Mouse (Mus musculus): ENCODE results near the gene Ip6k1. TPM values are rescaled to one million over a fixed set of nuclear protein-coding genes. Genes with fewer than 3 reads are reported as not detected.

Gene Ip6k1
- total and polyA plus RNA-seq, 2 experiments from 2014 or later: 25.4 to 102 TPM

DNA sequence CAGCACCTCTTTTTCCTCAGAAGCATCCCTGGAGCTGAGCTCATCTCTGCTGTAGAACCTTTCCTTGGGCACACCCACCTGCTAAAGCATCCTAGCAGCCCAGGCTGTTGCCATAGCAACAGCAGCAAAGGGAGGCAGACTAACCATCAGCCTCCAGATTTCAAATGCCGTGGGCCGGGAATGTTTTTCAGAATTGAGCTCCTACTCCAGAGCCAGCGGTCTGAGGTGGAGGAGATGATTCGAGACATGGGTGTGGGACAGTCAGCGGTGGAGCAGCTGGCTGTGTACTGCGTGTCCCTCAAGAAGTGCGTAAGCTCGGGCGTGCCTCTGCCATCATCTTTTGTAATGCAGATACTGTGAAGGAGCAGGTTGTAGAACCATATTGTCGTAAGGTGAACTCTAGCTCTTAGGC is 40.9 kb upstream of the Ip6k1 start:
- TF ChIP-seq EP300 (IDR thresholded peaks at IDR 0.05; ENCODE audit: low read depth) (no peak), CTCF (IDR thresholded peaks at IDR 0.05; ENCODE audit: low read depth) (no peak)
- H3K9ac ChIP-seq (replicated peaks; ENCODE audit: low read depth, low read length): no peak overlapping the region
- H3K36me3 ChIP-seq (replicated peaks; ENCODE audit: control insufficient read depth, insufficient read depth, low read length): peaks cover 10% of the 10 kb centered on the region
- no peak overlapping the region for H3K4me3 ChIP-seq (ENCODE audit: low read depth, low read length)
- no peaks in the 10 kb centered on the region for H3K27me3 ChIP-seq (ENCODE audit: control insufficient read depth, insufficient read depth, low read length)
- DNase-seq (ENCODE audit: low spot score) (no peak), ATAC-seq (ENCODE audit: insufficient read depth, low read depth) (no peak)
- H3K27ac ChIP-seq (ENCODE audit: low read depth): no peak overlapping the region
- H3K4me2 ChIP-seq (ENCODE audit: low read depth, low read length): no peak overlapping the region
- WGBS: 90% methylated on average over 10 of the region's 10 CpGs
- H3K9me3 ChIP-seq (replicated peaks; ENCODE audit: control insufficient read depth, low read length): no peaks in the 10 kb centered on the region
- H3K4me1 ChIP-seq (ENCODE audit: control insufficient read depth, insufficient read depth): no peaks in the 10 kb centered on the region; the same call in 1 of the 2 replicates

DNA sequence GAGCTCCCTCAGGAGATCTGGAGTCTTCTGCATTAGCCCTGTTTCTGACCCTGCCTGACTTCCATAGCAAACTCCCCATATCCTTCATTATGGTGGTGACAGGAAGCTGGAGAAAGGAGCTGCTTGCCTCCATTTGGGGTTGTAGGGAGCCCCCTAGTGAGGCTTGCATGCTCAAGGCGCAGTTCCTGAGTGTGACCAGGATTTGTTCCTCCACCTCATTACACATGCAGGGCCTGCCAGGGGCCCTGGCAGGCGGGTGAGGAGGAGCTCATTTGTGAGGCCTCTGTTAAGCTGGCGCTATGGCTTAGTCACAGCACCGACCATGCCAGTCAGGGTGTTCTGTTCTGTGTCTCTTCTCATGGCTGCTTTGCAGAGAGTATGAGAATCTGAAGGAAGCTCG is 40.4 kb upstream of the Ip6k1 start:
- H3K27ac ChIP-seq (ENCODE audit: low read depth): no peak overlapping the region
- no peak overlapping the region for H3K9ac ChIP-seq (replicated peaks; ENCODE audit: low read depth, low read length)
- H3K4me1 ChIP-seq (ENCODE audit: control insufficient read depth, insufficient read depth): no peaks in the 10 kb centered on the region; the same call in 1 of the 2 replicates
- no peaks in the 10 kb centered on the region for H3K9me3 ChIP-seq (replicated peaks; ENCODE audit: control insufficient read depth, low read length)
- DNase-seq (ENCODE audit: low spot score) (no peak), ATAC-seq (ENCODE audit: insufficient read depth, low read depth) (peak; percentile 27; the same call in 1 of the 2 replicates)
- peaks cover 8% of the 10 kb centered on the region for H3K36me3 ChIP-seq (replicated peaks; ENCODE audit: control insufficient read depth, insufficient read depth, low read length)
- WGBS: 53% methylated on average over 5 of the region's 5 CpGs
- no peaks in the 10 kb centered on the region for H3K27me3 ChIP-seq (ENCODE audit: control insufficient read depth, insufficient read depth, low read length)
- TF ChIP-seq EP300 (IDR thresholded peaks at IDR 0.05; ENCODE audit: low read depth) (no peak), CTCF (IDR thresholded peaks at IDR 0.05; ENCODE audit: low read depth) (peak; percentile 48)
- no peak overlapping the region for H3K4me3 ChIP-seq (ENCODE audit: low read depth, low read length)
- H3K4me2 ChIP-seq (ENCODE audit: low read depth, low read length): no peak overlapping the region

DNA sequence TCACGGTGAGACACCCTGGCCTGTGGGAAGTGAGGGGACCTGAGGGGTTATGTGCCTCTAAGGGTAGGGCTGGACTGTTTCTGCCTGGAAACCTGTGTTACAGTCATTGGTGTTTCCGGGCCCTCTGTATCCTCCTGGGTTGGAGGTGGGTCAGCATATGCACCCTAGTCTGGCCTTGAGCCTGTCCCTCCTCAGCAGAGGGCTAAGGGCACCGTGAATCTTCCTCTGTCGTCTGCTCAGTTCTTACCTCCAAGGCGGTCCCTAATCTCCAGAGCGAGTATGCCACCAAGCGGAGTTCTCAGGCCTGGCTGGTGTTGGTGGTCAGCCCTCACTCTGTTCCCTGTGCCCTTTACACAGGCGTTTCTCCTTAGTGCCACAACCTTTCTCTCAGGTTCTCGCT is 39.4 kb upstream of the Ip6k1 start:
- H3K27ac ChIP-seq (ENCODE audit: low read depth): no peak overlapping the region
- no peaks in the 10 kb centered on the region; the same call in 1 of the 2 replicates for H3K36me3 ChIP-seq (replicated peaks; ENCODE audit: control insufficient read depth, insufficient read depth, low read length)
- no peaks in the 10 kb centered on the region for H3K9me3 ChIP-seq (replicated peaks; ENCODE audit: control insufficient read depth, low read length)
- DNase-seq (ENCODE audit: low spot score): no peak
- no peak overlapping the region for H3K4me3 ChIP-seq (ENCODE audit: low read depth, low read length)
- no peaks in the 10 kb centered on the region; the same call in 1 of the 2 replicates for H3K4me1 ChIP-seq (ENCODE audit: control insufficient read depth, insufficient read depth)
- no peaks in the 10 kb centered on the region for H3K27me3 ChIP-seq (ENCODE audit: control insufficient read depth, insufficient read depth, low read length)
- H3K9ac ChIP-seq (replicated peaks; ENCODE audit: low read depth, low read length): no peak overlapping the region
- 93% methylated on average over 9 of the region's 9 CpGs for WGBS
- no peak for TF ChIP-seq EP300 (IDR thresholded peaks at IDR 0.05; ENCODE audit: low read depth)
- no peak overlapping the region for H3K4me2 ChIP-seq (ENCODE audit: low read depth, low read length)
- no peak for ATAC-seq (ENCODE audit: insufficient read depth, low read depth)

- 8% methylated on average over 5 of the region's 5 CpGs for WGBS
- Histone ChIP-seq H3K4me2 (ENCODE audit: low read depth, low read length) (no peak overlapping the region), H3K4me3 (ENCODE audit: low read depth, low read length) (no peak overlapping the region), H3K9me3 (replicated peaks; ENCODE audit: control insufficient read depth, low read length) (no peaks in the 10 kb centered on the region), H3K9ac (replicated peaks; ENCODE audit: low read depth, low read length) (no peak overlapping the region), H3K4me1 (ENCODE audit: control insufficient read depth, insufficient read depth) (no peaks in the 10 kb centered on the region; the same call in 1 of the 2 replicates), H3K36me3 (replicated peaks; ENCODE audit: control insufficient read depth, insufficient read depth, low read length) (no peaks in the 10 kb centered on the region; the same call in 1 of the 2 replicates), H3K27me3 (ENCODE audit: control insufficient read depth, insufficient read depth, low read length) (no peaks in the 10 kb centered on the region), H3K27ac (ENCODE audit: low read depth) (0 out of 2 replicates have a peak overlapping the region, but pooled peaks have one; percentile 28)
- TF ChIP-seq CTCF (IDR thresholded peaks at IDR 0.05; ENCODE audit: low read depth) (peak; percentile 98), EP300 (IDR thresholded peaks at IDR 0.05; ENCODE audit: low read depth) (no peak)
- ATAC-seq (ENCODE audit: insufficient read depth, low read depth) (peak; percentile 74), DNase-seq (ENCODE audit: low spot score) (peak; percentile 82)
Measured at GRCm38 (mm10) chr9:107963700-107964099, 38.6 kb upstream of the Ip6k1 start.

DNA sequence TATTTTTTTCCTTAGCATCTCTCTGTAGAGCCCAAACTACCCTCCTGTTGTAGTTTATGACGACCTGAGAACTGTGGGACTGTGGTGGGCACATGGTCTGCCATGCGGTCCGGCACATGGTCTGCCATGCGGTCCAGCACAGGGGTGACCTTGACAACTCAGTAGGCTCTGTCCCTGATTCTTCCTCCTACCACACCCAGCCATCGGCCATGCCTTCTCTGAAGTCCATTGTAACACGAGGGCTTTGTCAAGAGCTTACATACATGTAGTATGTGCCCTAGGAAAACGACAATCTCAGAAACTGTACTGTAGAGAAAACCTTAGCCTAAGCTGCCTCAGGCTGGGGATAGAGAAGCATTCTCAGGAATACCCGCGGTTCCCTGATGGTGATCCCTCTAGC is 37.6 kb upstream of the Ip6k1 start:
- Histone ChIP-seq H3K4me2 (ENCODE audit: low read depth, low read length) (no peak overlapping the region), H3K9ac (replicated peaks; ENCODE audit: low read depth, low read length) (no peak overlapping the region), H3K9me3 (replicated peaks; ENCODE audit: control insufficient read depth, low read length) (no peaks in the 10 kb centered on the region), H3K27ac (ENCODE audit: low read depth) (0 out of 2 replicates have a peak overlapping the region, but pooled peaks have one; percentile 28), H3K4me3 (ENCODE audit: low read depth, low read length) (no peak overlapping the region), H3K4me1 (ENCODE audit: control insufficient read depth, insufficient read depth) (no peaks in the 10 kb centered on the region; the same call in 1 of the 2 replicates), H3K27me3 (ENCODE audit: control insufficient read depth, insufficient read depth, low read length) (no peaks in the 10 kb centered on the region), H3K36me3 (replicated peaks; ENCODE audit: control insufficient read depth, insufficient read depth, low read length) (no peaks in the 10 kb centered on the region)
- no peak for ATAC-seq (ENCODE audit: insufficient read depth, low read depth)
- DNase-seq (ENCODE audit: low spot score): no peak
- no peak for TF ChIP-seq CTCF (IDR thresholded peaks at IDR 0.05; ENCODE audit: low read depth)
- no peak for TF ChIP-seq EP300 (IDR thresholded peaks at IDR 0.05; ENCODE audit: low read depth)
- 83% methylated on average over 9 of the region's 9 CpGs for WGBS

- DNase-seq (ENCODE audit: low spot score) (no peak), ATAC-seq (ENCODE audit: insufficient read depth, low read depth) (no peak)
- Histone ChIP-seq H3K9me3 (replicated peaks; ENCODE audit: control insufficient read depth, low read length) (no peaks in the 10 kb centered on the region), H3K4me1 (ENCODE audit: control insufficient read depth, insufficient read depth) (no peaks in the 10 kb centered on the region; the same call in 1 of the 2 replicates), H3K27me3 (ENCODE audit: control insufficient read depth, insufficient read depth, low read length) (no peaks in the 10 kb centered on the region), H3K27ac (ENCODE audit: low read depth) (peak overlapping the region; percentile 55), H3K9ac (replicated peaks; ENCODE audit: low read depth, low read length) (peak overlapping the region; percentile 26; the same call in 1 of the 2 replicates), H3K4me3 (ENCODE audit: low read depth, low read length) (no peak overlapping the region), H3K36me3 (replicated peaks; ENCODE audit: control insufficient read depth, insufficient read depth, low read length) (no peaks in the 10 kb centered on the region), H3K4me2 (ENCODE audit: low read depth, low read length) (no peak overlapping the region)
- WGBS: 76% methylated on average over 10 of the region's 10 CpGs
- TF ChIP-seq CTCF (IDR thresholded peaks at IDR 0.05; ENCODE audit: low read depth): no peak
- TF ChIP-seq EP300 (IDR thresholded peaks at IDR 0.05; ENCODE audit: low read depth): peak; percentile 80
Measured at GRCm38 (mm10) chr9:107966676-107967075, 35.6 kb upstream of the Ip6k1 start.
